Mouse (Mus musculus): ENCODE measurements around the gene Hoxb8.

GRCm38 (mm10) chr11:96332618-96333032, 50.9 kb downstream of the Hoxb8 start:
- no peak for TF ChIP-seq HCFC1 (IDR thresholded peaks at IDR 0.05; ENCODE audit: borderline replicate concordance, insufficient read depth, low read length)
- TF ChIP-seq MAFK (IDR thresholded peaks at IDR 0.05; ENCODE audit: insufficient read depth, low read depth, low read length) = no peak
- no peak for TF ChIP-seq ZC3H11A (IDR thresholded peaks at IDR 0.05; ENCODE audit: borderline replicate concordance, low read depth, low read length)
- TF ChIP-seq CHD2 (IDR thresholded peaks at IDR 0.05; ENCODE audit: low read depth, low read length) = no peak
